Mouse (Mus musculus): Measurements from ENCODE around the gene Alox12b. TPM values are rescaled to one million over a fixed set of nuclear protein-coding genes. Genes with fewer than 3 reads are reported as not detected.

Alox12b gene
- total and polyA plus RNA-seq, 2 experiments from 2014 or later: 0.91 to 1.5 TPM

- Histone ChIP-seq H3K36me3 (ENCODE audit: insufficient read depth, low read length) (no peaks in the 10 kb centered on the region), H3K4me3 (ENCODE audit: low read depth, low read length) (no peak overlapping the region), H3K27ac (ENCODE audit: low read depth, low read length) (no peak overlapping the region), H3K4me1 (ENCODE audit: insufficient read depth, low read length) (peaks cover 5% of the 10 kb centered on the region; the same call in 1 of the 2 replicates), H3K9ac (replicated peaks; ENCODE audit: low read length, poor library complexity, severe bottlenecking) (no peak overlapping the region), H3K9me3 (ENCODE audit: low read length) (no peaks in the 10 kb centered on the region), H3K4me2 (ENCODE audit: low read depth, low read length, poor library complexity, severe bottlenecking) (no peak overlapping the region), H3K27me3 (ENCODE audit: insufficient read depth, low read length) (peaks cover 12% of the 10 kb centered on the region; the same call in 1 of the 2 replicates)
- ATAC-seq (ENCODE audit: low FRiP score): no peak
- TF ChIP-seq CTCF (IDR thresholded peaks at IDR 0.05): no peak
- WGBS: 85% methylated on average over 1 of the region's 1 CpGs
- no peak for DNase-seq (ENCODE audit: low spot score)
These were observed 42.5 kb downstream of the Alox12b start for GRCm38 (mm10) chr11:69199251-69199650.

GRCm38 (mm10) chr11:69200231-69200630 lies 43.4 kb downstream of the Alox12b start:
- Histone ChIP-seq H3K36me3 (ENCODE audit: insufficient read depth, low read length) (no peaks in the 10 kb centered on the region), H3K4me1 (ENCODE audit: insufficient read depth, low read length) (peaks cover 5% of the 10 kb centered on the region; the same call in 1 of the 2 replicates), H3K4me3 (ENCODE audit: low read depth, low read length) (no peak overlapping the region), H3K27ac (ENCODE audit: low read depth, low read length) (no peak overlapping the region), H3K27me3 (ENCODE audit: insufficient read depth, low read length) (peaks cover 12% of the 10 kb centered on the region; the same call in 1 of the 2 replicates), H3K4me2 (ENCODE audit: low read depth, low read length, poor library complexity, severe bottlenecking) (no peak overlapping the region), H3K9ac (replicated peaks; ENCODE audit: low read length, poor library complexity, severe bottlenecking) (no peak overlapping the region), H3K9me3 (ENCODE audit: low read length) (no peaks in the 10 kb centered on the region)
- WGBS: 82% methylated on average over 6 of the region's 6 CpGs
- ATAC-seq (ENCODE audit: low FRiP score) (no peak), DNase-seq (ENCODE audit: low spot score) (no peak)
- no peak for TF ChIP-seq CTCF (IDR thresholded peaks at IDR 0.05)

- TF ChIP-seq CTCF (IDR thresholded peaks at IDR 0.05): no peak
- Histone ChIP-seq H3K9me3 (ENCODE audit: low read length) (no peaks in the 10 kb centered on the region), H3K4me2 (ENCODE audit: low read depth, low read length, poor library complexity, severe bottlenecking) (no peak overlapping the region), H3K36me3 (ENCODE audit: insufficient read depth, low read length) (no peaks in the 10 kb centered on the region), H3K27me3 (ENCODE audit: insufficient read depth, low read length) (peaks cover 3% of the 10 kb centered on the region; the same call in 1 of the 2 replicates), H3K27ac (ENCODE audit: low read depth, low read length) (no peak overlapping the region), H3K4me1 (ENCODE audit: insufficient read depth, low read length) (no peaks in the 10 kb centered on the region), H3K4me3 (ENCODE audit: low read depth, low read length) (no peak overlapping the region), H3K9ac (replicated peaks; ENCODE audit: low read length, poor library complexity, severe bottlenecking) (no peak overlapping the region)
- ATAC-seq (ENCODE audit: low FRiP score): no peak
- no peak for DNase-seq (ENCODE audit: low spot score)
- 80% methylated on average over 13 of the region's 13 CpGs for WGBS
These were observed 45.9 kb downstream of the Alox12b start for GRCm38 (mm10) chr11:69202469-69203230.

DNA sequence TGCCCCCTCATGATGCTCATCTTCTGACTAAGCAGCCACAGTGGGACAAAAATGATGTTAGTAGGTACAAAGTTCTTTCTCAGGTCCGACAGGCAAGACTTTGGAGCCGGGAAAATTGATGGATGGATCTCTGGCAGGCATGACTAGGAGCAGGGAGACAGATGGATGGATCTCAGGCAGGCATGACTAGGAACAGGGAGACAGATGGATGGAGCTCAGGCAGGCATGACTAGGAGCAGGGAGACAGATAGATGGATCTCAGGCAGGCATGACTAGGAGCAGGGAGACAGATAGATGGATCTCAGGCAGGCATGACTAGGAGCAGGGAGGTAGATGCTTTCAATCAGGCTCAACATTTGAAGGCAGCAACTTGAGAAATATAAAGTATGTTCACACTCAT lies 54.6 kb downstream of the Alox12b start:
- peak; percentile 79 for DNase-seq (ENCODE audit: low spot score)
- 27% methylated on average over 2 of the region's 2 CpGs for WGBS
- H3K4me2 ChIP-seq (ENCODE audit: low read depth, low read length, poor library complexity, severe bottlenecking): peak overlapping the region; percentile 49
- TF ChIP-seq CTCF (IDR thresholded peaks at IDR 0.05): no peak
- ATAC-seq (ENCODE audit: low FRiP score): 0 out of 2 replicates have a peak, but pooled peaks have one; percentile 23
- H3K4me3 ChIP-seq (ENCODE audit: low read depth, low read length): peak overlapping the region; percentile 41
- no peaks in the 10 kb centered on the region for H3K27me3 ChIP-seq (ENCODE audit: insufficient read depth, low read length)
- H3K9me3 ChIP-seq (ENCODE audit: low read length): no peaks in the 10 kb centered on the region
- no peaks in the 10 kb centered on the region for H3K4me1 ChIP-seq (ENCODE audit: insufficient read depth, low read length)
- H3K27ac ChIP-seq (ENCODE audit: low read depth, low read length): no peak overlapping the region; the same call in 1 of the 2 replicates
- peak overlapping the region; percentile 51; the same call in 1 of the 2 replicates for H3K9ac ChIP-seq (replicated peaks; ENCODE audit: low read length, poor library complexity, severe bottlenecking)
- no peaks in the 10 kb centered on the region for H3K36me3 ChIP-seq (ENCODE audit: insufficient read depth, low read length)

GRCm38 (mm10) chr11:69217411-69217810 lies 60.6 kb downstream of the Alox12b start:
- Histone ChIP-seq H3K9ac (replicated peaks; ENCODE audit: low read length, poor library complexity, severe bottlenecking) (no peak overlapping the region), H3K27me3 (ENCODE audit: insufficient read depth, low read length) (no peaks in the 10 kb centered on the region), H3K9me3 (ENCODE audit: low read length) (no peaks in the 10 kb centered on the region), H3K4me1 (ENCODE audit: insufficient read depth, low read length) (no peaks in the 10 kb centered on the region), H3K4me2 (ENCODE audit: low read depth, low read length, poor library complexity, severe bottlenecking) (no peak overlapping the region), H3K4me3 (ENCODE audit: low read depth, low read length) (no peak overlapping the region), H3K27ac (ENCODE audit: low read depth, low read length) (no peak overlapping the region), H3K36me3 (ENCODE audit: insufficient read depth, low read length) (no peaks in the 10 kb centered on the region)
- WGBS: 87% methylated on average over 5 of the region's 5 CpGs
- TF ChIP-seq CTCF (IDR thresholded peaks at IDR 0.05): no peak
- no peak for ATAC-seq (ENCODE audit: low FRiP score)
- DNase-seq (ENCODE audit: low spot score): no peak

DNA sequence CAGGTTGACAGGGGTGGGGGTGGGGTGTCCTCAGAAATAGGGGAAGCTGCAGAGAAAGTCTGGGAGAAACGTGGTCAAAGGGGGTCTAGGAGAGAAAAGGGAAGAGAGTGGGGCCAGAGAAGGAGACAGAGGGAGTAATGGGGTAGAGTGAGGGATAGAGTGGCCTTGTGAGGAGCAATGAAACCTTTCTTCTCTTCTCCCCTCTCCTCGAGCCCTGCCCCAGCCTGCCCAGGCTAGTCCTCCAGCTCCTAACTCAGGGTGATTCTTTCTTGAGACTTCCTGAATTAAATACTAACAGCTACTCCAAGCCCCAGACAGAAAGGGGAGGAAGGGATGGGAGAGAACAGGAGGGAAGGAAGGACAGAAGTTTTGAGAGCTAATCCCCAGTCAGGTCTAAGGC lies 61.9 kb downstream of the Alox12b start:
- H3K4me1 ChIP-seq (ENCODE audit: insufficient read depth, low read length): no peaks in the 10 kb centered on the region
- H3K27ac ChIP-seq (ENCODE audit: low read depth, low read length): no peak overlapping the region
- ATAC-seq (ENCODE audit: low FRiP score) (no peak), DNase-seq (ENCODE audit: low spot score) (no peak)
- 69% methylated on average over 2 of the region's 2 CpGs for WGBS
- no peak overlapping the region for H3K4me2 ChIP-seq (ENCODE audit: low read depth, low read length, poor library complexity, severe bottlenecking)
- no peak for TF ChIP-seq CTCF (IDR thresholded peaks at IDR 0.05)
- no peaks in the 10 kb centered on the region for H3K27me3 ChIP-seq (ENCODE audit: insufficient read depth, low read length)
- no peak overlapping the region for H3K4me3 ChIP-seq (ENCODE audit: low read depth, low read length)
- no peaks in the 10 kb centered on the region for H3K9me3 ChIP-seq (ENCODE audit: low read length)
- H3K36me3 ChIP-seq (ENCODE audit: insufficient read depth, low read length): no peaks in the 10 kb centered on the region
- H3K9ac ChIP-seq (replicated peaks; ENCODE audit: low read length, poor library complexity, severe bottlenecking): no peak overlapping the region

Other genes with a start within 250 kb of the Alox12b start
- gene Odf4, start 229.9 kb upstream of the Alox12b start, total RNA-seq (2014; rRNA removed): 1.5 and 4.3 TPM in 2 replicates
- 0.52 and 2.2 TPM in 2 replicates for gene Odf4, start 229.9 kb upstream of the Alox12b start, polyA plus RNA-seq (2015; fragmentation: Nextera tagmentation; extraction: Ambion mirVana)
- gene Arhgef15, start 199.5 kb upstream of the Alox12b start, total RNA-seq (2014; rRNA removed): 23.3 and 50.8 TPM in 2 replicates
- gene Arhgef15, start 199.5 kb upstream of the Alox12b start, polyA plus RNA-seq (2015; fragmentation: Nextera tagmentation; extraction: Ambion mirVana): 27.6 and 34.3 TPM in 2 replicates
- 0.93 and 1.4 TPM in 2 replicates for gene Slc25a35, start 188.9 kb upstream of the Alox12b start, total RNA-seq (2014; rRNA removed)
- 1.5 and 2.0 TPM in 2 replicates for gene Slc25a35, start 188.9 kb upstream of the Alox12b start, polyA plus RNA-seq (2015; fragmentation: Nextera tagmentation; extraction: Ambion mirVana)
- 12.0 and 25.0 TPM in 2 replicates for gene Rangrf, start 181.8 kb upstream of the Alox12b start, total RNA-seq (2014; rRNA removed)
- 18.9 and 20.2 TPM in 2 replicates for gene Rangrf, start 181.8 kb upstream of the Alox12b start, polyA plus RNA-seq (2015; fragmentation: Nextera tagmentation; extraction: Ambion mirVana)
- 28.3 and 28.7 TPM in 2 replicates for gene Pfas, start 148.5 kb upstream of the Alox12b start, total RNA-seq (2014; rRNA removed)
- gene Pfas, start 148.5 kb upstream of the Alox12b start, polyA plus RNA-seq (2015; fragmentation: Nextera tagmentation; extraction: Ambion mirVana): 13.9 and 14.1 TPM in 2 replicates
- 60.0 and 67.7 TPM in 2 replicates for gene Ctc1, start 141.1 kb upstream of the Alox12b start, total RNA-seq (2014; rRNA removed)
- 46.8 and 53.4 TPM in 2 replicates for gene Ctc1, start 141.1 kb upstream of the Alox12b start, polyA plus RNA-seq (2015; fragmentation: Nextera tagmentation; extraction: Ambion mirVana)
- 6.9 and 10.5 TPM in 2 replicates for gene Aurkb, start 111.3 kb upstream of the Alox12b start, total RNA-seq (2014; rRNA removed)
- gene Aurkb, start 111.3 kb upstream of the Alox12b start, polyA plus RNA-seq (2015; fragmentation: Nextera tagmentation; extraction: Ambion mirVana): 6.0 and 6.9 TPM in 2 replicates
- gene Borcs6, start 97.3 kb upstream of the Alox12b start, total RNA-seq (2014; rRNA removed): 33.3 and 39.0 TPM in 2 replicates
- gene Borcs6, start 97.3 kb upstream of the Alox12b start, polyA plus RNA-seq (2015; fragmentation: Nextera tagmentation; extraction: Ambion mirVana): 21.1 and 21.3 TPM in 2 replicates
- 42.4 and 61.8 TPM in 2 replicates for gene Tmem107, start 86.2 kb upstream of the Alox12b start, total RNA-seq (2014; rRNA removed)
- gene Tmem107, start 86.2 kb upstream of the Alox12b start, polyA plus RNA-seq (2015; fragmentation: Nextera tagmentation; extraction: Ambion mirVana): 23.8 and 27.8 TPM in 2 replicates
- 144 and 157 TPM in 2 replicates for gene Vamp2, start 68.5 kb upstream of the Alox12b start, total RNA-seq (2014; rRNA removed)
- gene Vamp2, start 68.5 kb upstream of the Alox12b start, polyA plus RNA-seq (2015; fragmentation: Nextera tagmentation; extraction: Ambion mirVana): 591 and 600 TPM in 2 replicates
- 28.5 and 47.1 TPM in 2 replicates for gene Per1, start 61.8 kb upstream of the Alox12b start, total RNA-seq (2014; rRNA removed)
- gene Per1, start 61.8 kb upstream of the Alox12b start, polyA plus RNA-seq (2015; fragmentation: Nextera tagmentation; extraction: Ambion mirVana): 11.8 and 15.4 TPM in 2 replicates
- gene Hes7, start 36.6 kb upstream of the Alox12b start, total RNA-seq (2014; rRNA removed): 1.2 and 2.1 TPM in 2 replicates
- 1.7 and 2.0 TPM in 2 replicates for gene Hes7, start 36.6 kb upstream of the Alox12b start, polyA plus RNA-seq (2015; fragmentation: Nextera tagmentation; extraction: Ambion mirVana)
- 1.0 and 1.6 TPM in 2 replicates for gene 9130213A22Rik, start 34.4 kb upstream of the Alox12b start, total RNA-seq (2014; rRNA removed)
- gene 9130213A22Rik, start 34.4 kb upstream of the Alox12b start, polyA plus RNA-seq (2015; fragmentation: Nextera tagmentation; extraction: Ambion mirVana): 1.2 and 1.4 TPM in 2 replicates
- gene Aloxe3, start 31.1 kb upstream of the Alox12b start, total RNA-seq (2014; rRNA removed): 16.3 and 19.4 TPM in 2 replicates
- gene Aloxe3, start 31.1 kb upstream of the Alox12b start, polyA plus RNA-seq (2015; fragmentation: Nextera tagmentation; extraction: Ambion mirVana): 17.8 and 21.4 TPM in 2 replicates
- gene Alox8, start 40.9 kb downstream of the Alox12b start, total RNA-seq (2014; rRNA removed): 3.5 and 4.1 TPM in 2 replicates
- 2.0 and 2.1 TPM in 2 replicates for gene Alox8, start 40.9 kb downstream of the Alox12b start, polyA plus RNA-seq (2015; fragmentation: Nextera tagmentation; extraction: Ambion mirVana)
- gene Gucy2e, start 80.0 kb downstream of the Alox12b start, total RNA-seq (2014; rRNA removed): 1.3 and 1.4 TPM in 2 replicates
- gene Gucy2e, start 80.0 kb downstream of the Alox12b start, polyA plus RNA-seq (2015; fragmentation: Nextera tagmentation; extraction: Ambion mirVana): 0.97 and 1.0 TPM in 2 replicates
- 15.3 and 16.2 TPM in 2 replicates for gene Cntrob, start 166.8 kb downstream of the Alox12b start, total RNA-seq (2014; rRNA removed)
- gene Cntrob, start 166.8 kb downstream of the Alox12b start, polyA plus RNA-seq (2015; fragmentation: Nextera tagmentation; extraction: Ambion mirVana): 10.2 and 13.6 TPM in 2 replicates
- gene Trappc1, start 167.0 kb downstream of the Alox12b start, total RNA-seq (2014; rRNA removed): 128 and 205 TPM in 2 replicates
- gene Trappc1, start 167.0 kb downstream of the Alox12b start, polyA plus RNA-seq (2015; fragmentation: Nextera tagmentation; extraction: Ambion mirVana): 161 and 177 TPM in 2 replicates
- gene Kcnab3, start 169.3 kb downstream of the Alox12b start, total RNA-seq (2014; rRNA removed): 3.2 and 7.6 TPM in 2 replicates
- 5.4 and 5.6 TPM in 2 replicates for gene Kcnab3, start 169.3 kb downstream of the Alox12b start, polyA plus RNA-seq (2015; fragmentation: Nextera tagmentation; extraction: Ambion mirVana)
- gene Rnf227, start 183.5 kb downstream of the Alox12b start, total RNA-seq (2014; rRNA removed): 245 and 310 TPM in 2 replicates
- 382 and 383 TPM in 2 replicates for gene Rnf227, start 183.5 kb downstream of the Alox12b start, polyA plus RNA-seq (2015; fragmentation: Nextera tagmentation; extraction: Ambion mirVana)
- 284 and 298 TPM in 2 replicates for gene Chd3, start 212.4 kb downstream of the Alox12b start, total RNA-seq (2014; rRNA removed)
- 51.6 and 58.9 TPM in 2 replicates for gene Chd3, start 212.4 kb downstream of the Alox12b start, polyA plus RNA-seq (2015; fragmentation: Nextera tagmentation; extraction: Ambion mirVana)
- gene Naa38, start 238.5 kb downstream of the Alox12b start, total RNA-seq (2014; rRNA removed): 32.6 and 95.9 TPM in 2 replicates
- gene Naa38, start 238.5 kb downstream of the Alox12b start, polyA plus RNA-seq (2015; fragmentation: Nextera tagmentation; extraction: Ambion mirVana): 120 and 147 TPM in 2 replicates
- 16.5 and 22.6 TPM in 2 replicates for gene Cyb5d1, start 238.6 kb downstream of the Alox12b start, total RNA-seq (2014; rRNA removed)
- 18.2 and 18.8 TPM in 2 replicates for gene Cyb5d1, start 238.6 kb downstream of the Alox12b start, polyA plus RNA-seq (2015; fragmentation: Nextera tagmentation; extraction: Ambion mirVana)
- gene Tmem88, start 241.2 kb downstream of the Alox12b start, total RNA-seq (2014; rRNA removed): 4.4 and 5.7 TPM in 2 replicates
- 5.8 and 6.3 TPM in 2 replicates for gene Tmem88, start 241.2 kb downstream of the Alox12b start, polyA plus RNA-seq (2015; fragmentation: Nextera tagmentation; extraction: Ambion mirVana)

All from midbrain, postnatal 0 days (tissue).